Mouse (Mus musculus) retina, postnatal 7 days (tissue): ENCODE data around the gene Pikfyve.

Experiments used
- DNase-seq: peaks from one replicate; pipeline ENCODE4 v3.0.0-alpha.2; 2012; ENCODE audit warnings: low read depth, low spot score

Pikfyve gene

DNA sequence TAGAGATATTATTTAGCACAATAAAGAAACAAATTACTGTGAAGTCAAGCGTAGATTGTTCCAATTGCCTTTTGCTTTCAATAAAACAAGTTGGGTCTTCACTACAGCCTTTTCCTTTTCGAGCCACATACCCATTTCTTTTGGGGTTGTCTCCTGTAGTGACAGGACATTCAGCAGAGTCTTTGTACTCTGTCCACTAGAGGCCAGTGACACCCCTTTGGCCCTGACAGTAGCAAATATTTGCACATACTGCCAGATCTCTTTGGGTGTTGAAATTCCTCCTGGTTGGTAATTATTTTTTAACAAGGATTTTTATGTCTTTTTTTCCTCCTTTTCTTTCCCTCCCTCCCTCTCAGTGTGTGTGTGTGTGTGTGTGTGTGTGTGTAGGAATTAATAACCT, 126.4 kb downstream of the Pikfyve start:
- DNase-seq = no peak

DNA sequence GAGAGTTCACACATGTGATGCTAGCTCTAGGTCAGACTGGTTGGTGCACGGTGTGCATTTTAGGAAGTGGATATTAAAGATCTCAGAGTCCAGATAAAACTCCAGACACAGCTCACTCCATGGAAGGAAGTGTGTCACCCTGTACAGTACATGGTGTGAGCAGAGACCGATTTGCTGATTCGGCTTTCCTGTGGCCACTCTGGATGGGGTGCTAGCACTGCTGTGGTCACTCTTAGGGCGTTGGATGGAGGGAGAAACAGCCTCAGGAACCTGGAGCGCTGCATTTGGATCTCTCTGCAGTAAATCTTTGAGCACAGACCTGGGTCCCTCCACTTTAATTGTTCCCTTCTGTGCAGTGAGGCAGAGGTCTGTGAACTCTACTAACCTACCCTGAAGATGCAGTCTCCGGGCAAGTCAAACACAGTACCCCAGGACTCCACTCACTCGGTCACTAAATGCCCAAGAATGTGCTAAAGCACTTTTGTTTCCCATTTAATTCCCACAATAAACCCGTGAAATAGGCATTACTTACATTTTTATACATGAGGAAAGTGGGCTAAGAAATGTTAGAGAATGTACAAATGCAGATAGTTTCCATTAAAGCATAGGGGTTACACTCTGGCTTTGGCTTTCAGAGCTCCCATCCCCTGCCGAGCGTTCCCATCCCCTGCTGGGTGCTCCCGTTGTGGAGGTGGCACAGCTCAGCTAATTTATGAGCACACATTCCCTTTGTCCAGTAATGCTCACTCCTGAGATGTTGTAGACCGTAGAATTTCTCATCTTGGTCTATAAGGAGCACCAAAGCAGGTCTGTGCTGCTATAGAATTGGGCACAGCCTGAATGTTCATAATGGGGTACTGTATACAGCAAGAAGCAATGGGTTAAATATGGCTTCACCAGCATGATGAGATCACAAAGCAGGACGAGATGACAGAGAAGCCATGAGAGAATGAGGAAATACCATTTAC, 127.9 kb downstream of the Pikfyve start:
- DNase-seq = no peak

DNA sequence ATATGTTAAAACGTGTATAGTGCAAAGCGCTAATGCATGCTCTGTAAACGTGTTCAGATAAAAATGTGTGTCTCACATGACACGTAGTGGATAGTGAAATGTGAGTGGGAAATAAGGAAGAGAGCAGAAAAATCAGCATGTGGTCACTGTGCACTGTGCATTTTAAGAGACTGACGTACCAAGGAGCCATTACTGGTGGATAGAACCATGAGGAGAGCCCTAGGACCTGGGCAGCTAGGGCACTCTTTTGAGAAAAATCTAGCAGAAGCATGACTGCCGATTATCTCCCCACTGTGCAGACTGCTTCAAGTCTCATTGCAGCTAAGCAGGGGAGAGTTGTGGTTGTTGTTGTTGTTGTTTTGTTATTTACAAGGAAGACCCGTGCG, 128.5 kb downstream of the Pikfyve start:
- DNase-seq = no peak
